Mouse (Mus musculus): ENCODE results near the gene Abcd4.

DNA sequence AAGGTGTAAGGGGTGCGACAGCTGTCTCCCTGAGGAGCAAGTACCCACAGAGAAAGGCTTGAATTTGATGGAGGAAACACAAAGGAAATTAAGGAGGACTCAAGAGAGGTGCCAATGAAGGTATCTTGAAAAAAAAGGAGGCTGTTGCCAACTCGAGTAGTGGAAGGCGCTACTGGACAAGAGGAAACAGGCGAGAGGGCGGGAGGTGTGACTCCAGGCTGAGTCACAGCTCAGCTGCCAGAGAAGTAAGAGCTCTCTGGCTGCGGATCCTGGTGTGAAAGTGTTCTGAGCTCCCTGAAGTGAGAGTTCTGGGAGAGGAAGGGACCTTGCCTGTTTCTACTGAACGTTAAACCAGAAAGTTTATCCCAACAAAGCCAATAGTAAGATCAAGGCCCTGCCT lies 2.7 kb downstream of the Abcd4 start:
- TF ChIP-seq CTCF (IDR thresholded peaks at IDR 0.05; ENCODE audit: control insufficient read depth, insufficient read depth, insufficient replicate concordance, low read depth, low read length) = no peak
- TF ChIP-seq POLR2A (IDR thresholded peaks at IDR 0.05; ENCODE audit: control insufficient read depth, low read depth, low read length) = no peak

Measured in testis, adult 2 months (tissue).